Mouse (Mus musculus) right cerebral cortex, adult 18-20 months (tissue): ENCODE data around the gene Rgs10.

Experiments used
- DNase-seq: peaks from one replicate; pipeline ENCODE4 v3.0.0; 2022; ENCODE audit warnings: mixed read lengths

Rgs10 gene

DNA sequence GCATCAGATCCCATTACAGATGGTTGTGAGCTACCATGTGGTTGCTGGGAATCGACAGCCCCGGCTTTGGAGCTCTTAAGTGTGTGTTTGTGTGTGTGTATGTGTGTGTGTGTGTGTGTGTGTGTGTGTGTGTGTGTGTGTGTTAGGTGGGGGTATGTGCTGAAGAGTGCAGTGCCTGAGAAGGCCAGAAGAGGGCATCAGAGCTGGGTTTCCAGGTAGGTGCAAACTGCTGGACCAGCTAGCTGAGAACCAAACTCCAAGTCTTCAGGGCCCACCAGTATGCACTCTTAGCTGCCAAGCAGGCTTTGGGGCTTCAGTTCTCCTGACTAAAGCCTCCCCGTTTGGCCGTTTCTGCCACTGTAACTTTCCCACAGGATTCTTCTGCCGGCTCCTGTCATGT lies 10.3 kb downstream of the Rgs10 start:
- DNase-seq = no peak

DNA sequence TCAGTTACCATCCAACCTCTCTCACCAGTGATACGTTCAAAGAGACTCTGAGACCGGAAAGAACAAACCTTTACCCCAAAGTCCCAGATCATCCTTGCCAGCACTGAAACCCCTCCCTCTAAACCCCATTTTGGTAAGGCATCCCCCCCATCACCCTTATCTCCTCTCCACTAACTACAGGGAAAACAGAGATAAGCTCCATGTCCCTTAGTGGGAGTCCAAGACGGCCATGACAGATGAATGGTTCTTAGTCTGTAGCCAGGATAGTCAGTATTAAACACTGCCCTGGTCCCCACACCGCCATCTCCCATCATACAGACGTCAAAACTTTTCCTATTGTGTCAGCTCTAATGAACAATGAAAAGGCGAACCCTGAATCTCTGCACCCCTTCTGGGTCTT lies 14.6 kb downstream of the Rgs10 start:
- no peak for DNase-seq

DNA sequence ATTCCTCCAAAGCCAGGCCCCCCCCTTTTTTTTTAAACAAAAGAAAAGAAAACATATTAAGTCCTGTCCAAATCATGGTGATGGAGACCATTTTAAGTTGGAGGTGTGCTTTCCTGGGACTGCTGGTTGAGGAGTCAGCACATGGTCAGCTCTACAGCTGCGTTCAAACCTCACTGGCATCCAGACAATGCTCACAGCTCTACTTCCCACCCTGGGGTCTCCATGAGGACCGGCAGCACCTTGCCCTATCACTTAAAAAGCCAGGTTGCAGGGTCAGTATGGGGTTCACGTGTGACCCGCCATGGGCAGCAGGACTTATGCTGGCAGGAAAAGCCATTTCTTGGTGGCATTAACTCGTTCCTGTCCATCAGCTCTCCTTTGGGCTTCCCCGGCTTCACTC lies 15.0 kb downstream of the Rgs10 start:
- DNase-seq = no peak

DNA sequence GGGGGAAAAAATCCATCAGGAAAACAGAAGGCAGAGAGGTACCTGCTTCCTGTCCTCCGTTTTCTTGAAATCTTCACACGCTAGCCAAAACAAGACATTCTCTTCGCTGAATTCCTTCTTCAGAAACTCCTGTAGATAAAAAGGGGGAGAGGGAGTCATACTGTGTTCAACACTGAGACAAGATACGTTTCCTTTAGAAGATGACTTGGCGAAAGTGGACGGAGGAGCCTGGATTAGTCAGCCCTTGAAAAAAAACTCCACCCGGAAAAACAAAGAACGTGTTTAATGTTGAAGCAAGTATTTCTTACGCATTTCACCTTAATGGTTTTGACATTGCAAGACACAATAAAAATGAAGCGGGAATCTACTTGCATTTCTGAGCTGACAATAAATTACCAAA lies 15.4 kb downstream of the Rgs10 start:
- DNase-seq = no peak

DNA sequence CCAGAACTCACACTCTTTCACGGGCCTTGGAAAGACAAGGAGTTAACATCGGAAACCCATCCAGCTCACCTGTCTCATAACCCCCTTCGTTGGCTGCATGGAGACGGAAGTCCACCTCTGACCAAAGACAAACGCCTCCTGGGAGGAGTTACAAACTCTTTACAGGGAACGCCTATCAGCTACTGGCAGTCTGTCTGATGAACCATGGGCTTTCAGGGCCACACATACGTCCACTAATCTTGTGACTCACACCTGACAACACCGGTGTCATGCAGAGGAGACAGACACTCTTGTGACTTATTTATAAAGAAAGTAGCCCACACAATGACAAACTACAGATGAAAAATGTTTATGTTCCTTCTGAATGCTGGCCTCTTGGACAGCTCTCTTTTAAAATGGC lies 16.0 kb downstream of the Rgs10 start:
- DNase-seq = no peak

DNA sequence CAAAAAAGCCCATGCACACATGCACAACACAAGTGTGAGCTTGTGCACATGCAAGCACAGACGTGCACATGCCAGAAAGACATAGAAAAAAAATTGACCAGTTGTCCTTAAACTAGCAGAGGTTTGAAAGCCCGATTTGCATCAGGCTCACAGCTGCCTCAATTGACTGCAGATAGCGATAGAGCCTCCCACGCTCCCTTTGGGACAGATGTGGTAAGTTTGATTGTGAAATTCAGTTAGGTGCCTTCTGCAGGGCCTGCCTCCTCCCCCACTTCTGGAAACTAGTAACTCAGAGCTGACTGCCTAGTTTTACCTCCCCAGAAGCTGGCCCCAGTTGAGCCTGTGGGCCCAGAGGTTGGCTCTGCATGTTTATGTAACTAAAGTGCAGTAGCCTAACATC lies 19.9 kb downstream of the Rgs10 start:
- DNase-seq = no peak

DNA sequence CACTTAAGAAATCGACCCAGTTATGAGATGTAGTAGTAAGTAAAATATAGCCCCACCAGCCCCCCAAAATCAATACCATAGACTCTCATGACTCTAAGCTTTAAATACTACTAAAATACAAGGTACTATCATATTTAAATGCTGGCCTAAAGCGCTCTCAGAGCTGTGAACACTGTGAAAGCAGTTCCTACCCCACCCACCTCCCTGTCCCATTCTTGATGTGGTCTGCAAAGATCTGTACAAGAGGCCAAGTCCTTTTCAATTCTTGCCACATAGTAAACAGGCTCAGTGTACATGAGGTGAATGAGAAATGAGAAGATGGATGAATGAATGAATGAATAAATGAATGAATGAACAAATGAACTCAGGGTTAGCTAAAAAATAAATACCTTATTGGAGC lies 21.5 kb downstream of the Rgs10 start:
- no peak for DNase-seq

DNA sequence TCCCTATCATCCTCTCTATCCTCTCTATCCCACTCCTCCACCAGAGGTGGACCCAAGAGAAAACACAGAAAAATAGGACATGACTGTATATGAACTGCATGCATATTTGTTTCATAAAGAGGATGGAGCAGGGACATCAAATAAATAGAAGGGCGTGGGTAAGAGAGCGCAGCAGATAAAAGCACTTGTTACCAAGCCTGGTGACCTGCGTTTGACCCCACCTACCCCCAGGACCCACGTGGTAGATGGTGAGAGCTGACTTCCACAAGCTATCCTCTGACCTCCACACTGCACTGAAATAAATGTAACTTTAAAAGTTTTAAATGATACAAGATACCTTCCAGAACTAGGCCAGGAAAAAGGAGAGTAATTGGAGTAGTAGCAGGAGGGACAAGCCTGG lies 24.8 kb downstream of the Rgs10 start:
- DNase-seq = no peak

DNA sequence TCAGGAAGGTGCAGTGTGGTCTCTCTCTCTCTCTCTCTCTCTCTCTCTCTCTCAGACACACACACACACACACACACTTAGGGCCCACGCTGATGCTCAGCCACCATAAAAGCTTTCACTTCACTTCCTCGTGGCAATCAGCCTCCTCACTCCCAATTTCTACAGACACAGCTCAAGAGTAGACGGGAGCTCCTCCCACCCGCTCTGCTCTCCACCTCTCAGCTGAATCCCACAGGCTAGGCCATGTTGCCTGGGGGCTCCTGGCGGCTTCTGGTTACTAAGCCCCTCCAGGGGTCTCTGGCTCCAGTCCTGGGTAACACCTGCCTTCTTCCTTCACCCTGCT lies 25.6 kb downstream of the Rgs10 start:
- DNase-seq = no peak

DNA sequence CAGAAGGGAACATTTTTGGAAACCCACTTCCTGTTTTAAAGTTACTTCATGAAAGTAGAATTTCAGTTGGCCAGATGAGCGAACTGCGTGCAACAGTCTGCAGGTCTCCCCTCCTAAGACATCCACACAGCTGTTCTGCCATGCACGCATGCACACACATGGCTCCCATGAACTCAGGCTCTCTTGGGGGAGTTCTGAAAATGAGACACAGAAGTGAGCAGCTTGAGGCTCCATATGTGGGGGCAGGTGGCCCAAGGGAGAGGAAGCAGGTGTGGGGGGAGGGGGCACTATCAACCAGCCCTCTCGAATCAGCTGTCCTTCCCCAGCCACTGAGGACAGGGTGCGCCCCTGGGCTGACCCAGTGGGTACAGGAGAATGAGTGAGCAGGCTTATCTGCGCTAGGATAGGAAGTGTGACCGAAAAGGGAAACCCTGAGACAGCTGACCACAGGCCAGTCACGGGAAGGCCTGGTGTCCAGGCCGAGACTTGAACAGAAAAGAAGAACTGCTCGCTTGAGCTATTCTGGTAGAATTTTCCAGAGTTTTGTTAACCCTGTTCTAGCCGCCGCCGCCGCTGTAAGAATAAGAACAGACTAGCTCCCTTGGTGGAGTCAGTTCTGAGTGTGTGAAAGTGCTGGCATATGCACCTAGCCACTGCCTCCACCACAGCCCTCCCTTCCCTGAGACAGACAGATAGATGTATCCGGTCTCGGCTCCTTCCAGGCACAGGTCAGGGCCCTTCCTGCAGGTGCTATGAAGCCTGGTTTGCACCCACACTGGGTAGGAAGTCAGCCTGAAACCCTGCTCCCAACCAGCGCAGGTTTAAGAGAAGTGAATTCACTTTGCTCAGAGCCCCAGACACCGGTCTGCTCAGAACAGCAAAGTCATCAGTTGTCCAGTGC lies 26.2 kb downstream of the Rgs10 start:
- DNase-seq = no peak

DNA sequence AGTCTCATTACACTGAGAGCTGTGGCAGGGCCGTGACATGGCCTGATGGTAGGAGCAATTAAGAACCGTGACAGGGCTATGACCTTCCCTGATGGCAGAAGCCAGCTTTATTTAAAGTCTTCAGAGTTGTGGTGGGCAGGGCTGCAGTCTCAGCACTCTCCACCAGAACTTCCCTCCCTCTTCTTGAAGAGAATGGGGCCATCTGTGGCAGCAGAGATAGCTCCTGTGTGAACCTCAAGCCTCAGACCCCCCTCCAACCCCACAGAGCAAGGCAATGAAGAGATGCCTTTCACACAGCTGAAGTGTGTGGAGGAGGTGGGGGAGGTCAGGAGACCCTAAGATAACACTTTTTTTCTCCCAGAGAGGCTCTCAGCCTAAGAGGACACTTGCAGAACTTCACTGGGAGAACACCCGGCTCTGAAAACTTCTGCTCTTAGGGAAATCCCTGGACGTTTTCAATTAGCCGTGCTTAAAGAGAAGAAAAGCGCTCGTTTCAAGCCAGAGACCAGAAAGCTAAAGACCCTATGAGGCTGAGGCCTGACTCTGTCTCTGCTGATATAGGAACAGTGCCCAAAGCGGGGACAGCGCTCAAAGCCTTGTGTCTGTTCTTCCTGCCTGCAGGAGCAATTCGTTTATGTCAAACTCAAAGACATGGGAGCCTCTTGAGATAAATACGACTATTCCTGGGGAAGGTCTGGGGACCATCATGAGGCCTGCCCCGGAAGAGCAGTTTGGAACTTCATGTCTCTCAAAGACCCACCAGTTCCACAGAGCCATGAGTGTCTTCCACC lies 27.1 kb downstream of the Rgs10 start:
- DNase-seq = no peak

DNA sequence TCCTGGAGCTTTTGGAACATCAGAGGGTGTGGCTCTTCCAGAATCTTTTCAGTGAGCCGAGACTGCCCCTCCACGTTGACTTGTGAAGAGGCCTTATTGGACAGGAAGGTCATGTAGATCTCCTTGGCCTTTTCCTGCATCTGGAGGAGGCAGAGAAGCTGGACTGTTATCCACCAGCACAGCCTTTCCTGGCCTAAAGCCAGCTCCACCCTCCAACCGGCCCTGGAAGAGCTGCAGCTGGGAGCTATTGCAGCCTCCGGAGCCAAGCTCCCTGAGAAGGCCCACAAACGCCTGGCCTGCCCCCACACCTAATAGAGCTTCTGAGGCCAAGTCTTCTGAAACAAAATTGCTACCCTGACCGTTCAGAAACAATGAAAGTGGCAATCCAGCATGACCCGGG lies 29.6 kb downstream of the Rgs10 start:
- peak; percentile 16 for DNase-seq

DNA sequence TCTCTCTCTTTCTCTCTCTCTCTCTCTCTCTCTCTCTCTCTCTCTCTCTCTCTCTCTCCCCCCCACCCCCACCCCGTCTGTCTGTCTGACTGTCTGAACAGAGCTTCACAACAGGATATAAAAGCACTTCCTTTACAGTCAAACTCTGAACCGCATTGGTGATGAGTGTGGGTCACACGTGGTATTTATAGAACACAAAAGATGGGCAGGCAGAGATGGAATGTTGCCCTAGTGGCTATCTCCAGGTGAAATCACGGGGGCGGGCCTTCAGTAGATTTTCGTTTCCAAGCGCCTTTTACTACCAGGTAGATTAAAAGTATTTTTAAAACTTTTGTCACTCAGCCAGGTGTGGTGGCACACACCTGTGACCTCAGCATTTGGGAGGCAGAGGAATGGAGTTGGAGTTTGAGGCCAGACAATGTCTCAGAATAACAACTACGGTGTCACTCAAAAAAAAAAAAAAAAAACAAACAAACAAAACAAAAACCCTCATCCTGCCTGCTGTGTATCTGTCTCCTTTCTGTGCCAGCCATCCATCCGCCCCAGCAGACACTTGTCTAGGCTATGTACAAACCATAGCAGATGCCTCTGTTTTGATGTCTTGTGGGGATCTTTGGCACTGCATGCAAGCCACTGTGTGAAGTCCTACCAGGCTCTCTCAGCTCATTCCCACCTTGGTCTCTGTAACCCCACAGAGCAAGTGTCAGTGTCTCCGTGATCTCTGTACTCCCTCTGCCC lies 34.7 kb downstream of the Rgs10 start:
- no peak for DNase-seq

DNA sequence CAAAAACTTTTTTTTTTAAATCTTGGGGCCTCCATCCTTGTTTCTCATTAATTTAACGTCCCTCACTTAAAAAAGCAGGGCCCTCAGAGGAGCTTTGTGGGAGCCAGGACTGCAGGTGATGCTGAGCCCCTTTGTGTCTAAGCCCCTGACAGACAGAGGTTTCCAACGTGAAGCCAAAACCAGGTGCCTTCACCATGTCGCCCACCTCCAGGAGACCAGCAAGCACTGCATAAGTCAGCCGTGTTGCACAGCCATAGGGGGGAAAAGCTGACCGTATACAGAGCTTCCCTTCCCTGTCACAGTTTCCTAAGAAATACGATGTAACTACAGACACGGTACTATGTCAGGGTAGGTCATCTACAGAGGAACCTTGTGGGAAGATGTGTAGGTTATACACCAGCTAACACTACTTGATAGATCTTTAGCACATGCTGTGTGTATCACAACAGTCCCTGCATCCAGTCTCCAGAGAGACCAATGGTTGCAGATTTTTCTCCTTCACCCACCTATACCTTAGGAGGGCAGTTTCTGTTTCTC lies 35.3 kb downstream of the Rgs10 start:
- no peak for DNase-seq

DNA sequence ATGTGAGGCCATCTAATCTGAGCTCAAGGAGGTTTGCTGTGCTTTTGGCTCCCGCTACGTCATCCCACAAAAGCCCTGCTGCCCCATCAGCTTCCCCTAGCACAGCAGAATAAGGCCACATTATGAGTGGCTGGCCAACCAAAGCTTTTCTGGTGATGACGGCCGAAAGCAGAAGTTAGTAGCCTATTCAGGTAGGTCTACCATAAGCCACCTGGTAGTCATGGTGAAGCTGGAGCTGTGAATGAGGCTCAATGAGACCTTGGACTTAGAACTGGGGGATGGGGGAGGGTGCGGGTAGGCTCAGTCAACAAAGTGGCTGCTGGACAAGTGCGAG lies 36.1 kb downstream of the Rgs10 start:
- no peak for DNase-seq

DNA sequence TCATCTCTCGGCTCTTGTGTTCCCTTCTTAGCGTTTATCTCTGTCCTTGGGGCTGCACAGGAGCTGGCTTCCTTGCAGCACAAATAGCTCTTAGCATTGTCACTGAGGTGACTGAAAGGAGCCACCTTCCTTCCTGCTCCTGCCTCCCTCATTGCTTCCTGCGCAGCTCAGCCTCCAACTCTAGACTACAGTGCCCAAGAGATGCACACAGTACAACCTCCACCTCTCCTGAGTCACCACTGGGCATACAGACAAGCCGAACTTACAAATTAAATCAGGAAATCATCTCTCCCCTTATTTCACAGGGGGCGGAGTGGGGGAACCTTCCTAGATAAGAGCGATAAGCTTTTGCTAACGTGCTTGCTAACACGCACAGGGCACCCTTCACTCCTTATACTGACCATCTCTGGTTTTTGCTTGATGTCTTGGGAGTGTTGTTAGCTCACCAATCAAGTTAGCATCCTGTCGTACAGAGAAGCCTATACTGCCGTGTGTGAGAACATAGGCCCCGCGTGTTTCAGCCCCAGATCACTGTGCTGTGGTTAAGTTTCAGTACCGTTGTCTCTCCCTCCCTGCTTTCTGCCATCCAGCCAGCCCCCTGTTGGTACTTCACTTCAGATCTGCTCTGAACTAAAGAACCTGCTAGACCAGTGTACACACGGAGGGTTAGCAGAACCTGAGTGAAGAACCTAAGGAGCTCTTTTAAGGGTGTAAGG lies 36.6 kb downstream of the Rgs10 start:
- no peak for DNase-seq

DNA sequence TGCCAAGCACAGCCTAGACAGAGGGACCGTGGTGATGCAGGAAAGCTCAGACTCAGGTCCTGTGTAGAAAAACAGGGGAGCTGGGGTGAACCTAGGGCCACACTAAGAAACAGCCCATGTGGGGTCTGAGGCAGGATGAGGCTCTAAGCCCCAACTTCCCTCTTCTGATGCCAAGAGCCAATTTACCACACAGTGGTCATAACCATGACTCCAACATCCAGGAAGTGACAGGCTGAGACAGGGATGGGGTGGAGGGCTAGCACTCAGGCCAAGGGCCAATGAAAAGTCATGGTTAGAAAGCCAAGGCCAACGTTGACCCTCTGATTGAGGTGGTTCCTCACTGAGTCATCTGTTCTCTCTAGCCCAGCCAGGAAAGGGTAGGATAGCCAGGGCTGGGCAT lies 37.6 kb downstream of the Rgs10 start:
- no peak for DNase-seq

DNA sequence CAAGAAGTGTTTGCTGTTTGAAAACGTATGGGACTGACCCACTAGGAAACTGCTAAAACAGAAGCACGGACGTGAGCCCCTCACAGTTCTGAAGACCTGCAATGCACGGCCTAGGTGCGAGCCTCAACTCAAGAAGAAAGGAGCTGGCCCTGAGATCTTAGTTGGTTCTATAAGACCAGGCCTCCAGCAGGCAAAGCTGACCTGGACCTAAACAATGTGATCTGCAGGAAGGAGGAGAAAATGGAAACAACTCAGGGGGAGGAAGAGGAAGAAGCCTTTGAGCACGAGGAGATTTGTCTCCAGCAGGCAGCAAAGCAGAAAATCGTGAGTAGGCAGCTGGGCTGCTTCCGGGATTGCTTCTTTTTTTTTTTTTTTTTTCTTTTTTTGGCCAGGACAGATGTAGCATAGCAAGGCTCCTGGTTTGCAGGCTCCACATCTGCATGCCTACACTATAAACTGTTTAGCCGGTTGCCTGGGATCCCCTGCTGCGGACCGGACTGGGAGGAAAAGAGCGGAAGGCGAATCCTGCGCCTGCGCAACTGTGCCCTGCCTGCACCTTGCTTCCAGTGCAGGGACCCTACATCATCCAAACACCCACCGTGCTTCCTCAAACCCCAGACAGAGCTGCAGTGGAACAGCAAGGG lies 39.3 kb downstream of the Rgs10 start:
- no peak for DNase-seq

DNA sequence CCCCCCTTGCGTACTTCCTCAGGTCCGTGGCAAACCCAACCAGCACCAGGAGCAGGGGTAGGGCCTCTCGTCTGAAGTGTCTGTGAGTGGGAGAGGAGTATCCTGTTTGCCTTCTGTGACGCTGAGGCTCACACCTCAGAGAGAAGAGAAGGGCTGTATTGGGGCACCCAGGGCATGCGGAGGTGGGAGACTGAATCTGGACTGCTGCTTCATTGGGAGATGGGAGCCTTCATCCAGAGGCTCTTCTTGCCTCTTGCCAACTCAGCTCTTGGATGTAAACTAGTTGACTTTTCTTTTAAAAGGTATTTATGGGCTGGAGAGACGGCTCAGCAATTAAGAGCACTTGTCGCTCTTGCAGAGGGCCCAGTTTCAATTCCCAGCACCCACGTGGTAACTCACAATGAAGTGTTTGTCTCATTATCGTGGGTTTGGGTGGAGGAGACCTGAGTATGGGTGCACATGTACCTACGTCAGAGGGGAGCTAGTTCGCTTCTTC lies 42.3 kb downstream of the Rgs10 start:
- DNase-seq = no peak

DNA sequence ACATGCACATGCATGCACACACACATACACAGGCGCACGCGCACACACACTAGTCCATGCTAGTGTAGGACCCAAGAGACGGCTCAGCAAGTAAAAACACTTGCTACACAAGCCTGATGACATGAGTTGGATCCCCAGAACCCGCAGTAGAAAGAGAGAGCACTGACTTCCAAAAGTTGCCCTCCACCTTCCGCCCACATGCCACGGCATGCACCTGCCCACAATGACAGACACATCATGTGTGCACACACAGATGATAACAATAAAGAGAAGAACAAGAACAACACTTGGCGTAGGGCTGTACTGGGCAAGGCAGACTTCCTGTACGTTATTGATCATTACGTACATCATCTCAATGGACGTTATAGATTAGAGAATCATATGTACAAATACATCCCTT lies 44.4 kb downstream of the Rgs10 start:
- DNase-seq = no peak

DNA sequence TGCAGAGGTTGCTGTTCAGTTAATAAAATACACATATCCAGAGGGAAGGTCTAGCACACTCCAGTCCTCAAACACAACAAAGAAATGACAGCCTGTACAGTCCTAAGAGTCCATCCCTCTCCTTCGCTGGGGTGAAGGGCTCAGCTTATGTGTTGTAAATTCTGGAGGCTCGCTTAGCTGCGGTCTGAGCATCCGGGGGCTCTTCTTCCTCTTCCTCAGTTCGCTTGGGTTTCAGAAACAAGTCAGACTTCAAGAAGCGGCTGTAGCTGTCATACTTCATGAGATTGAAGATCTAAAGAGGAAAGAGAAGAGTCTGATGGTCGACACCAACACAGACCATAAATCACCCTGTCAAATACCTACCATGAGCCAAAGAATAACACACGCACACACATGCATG lies 44.8 kb downstream of the Rgs10 start:
- no peak for DNase-seq

DNA sequence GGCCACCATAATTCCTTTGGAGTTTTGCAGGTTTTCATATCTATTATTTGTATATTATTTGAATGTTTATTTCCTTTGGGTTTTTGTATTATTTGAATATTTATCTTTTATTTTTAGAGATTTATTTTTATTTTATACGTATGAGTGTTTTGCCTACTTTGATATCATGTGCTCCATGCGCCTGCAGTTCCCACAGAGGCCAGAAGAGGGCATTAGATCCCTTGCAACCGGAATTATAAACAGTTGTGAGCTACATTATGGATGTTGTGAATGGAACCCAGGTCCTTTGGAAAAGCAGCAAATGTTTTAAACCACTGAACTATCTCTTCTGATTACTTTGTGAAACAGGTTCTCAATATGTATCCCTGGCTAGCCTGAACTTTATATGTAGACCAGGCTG lies 46.2 kb downstream of the Rgs10 start:
- DNase-seq = no peak
